Mouse (Mus musculus) midbrain, embryonic 11.5 days (tissue): ENCODE data around the gene Pan2. TPM values are rescaled to one million over a fixed set of nuclear protein-coding genes. Genes with fewer than 3 reads are reported as not detected.
"Not testable (repeated sequence)": the region's sequence is repeated elsewhere in the genome, so short reads cannot be mapped to it uniquely, and the experiment has no call there.

ENCODE experiments used
- ATAC-seq: fragments of 200-750 bp; cut with Nextera tagmentation; 2 replicates; pipeline ENCODE4 v1.8.0; 2017; ENCODE audit warnings: moderate TSS enrichment, moderate library complexity; ENCODE audit not compliant: low FRiP score
- DNase-seq: peaks from one replicate; pipeline ENCODE4 v3.0.0; 2015; ENCODE audit warnings: low spot score; ENCODE audit errors: missing footprints
- H3K27ac ChIP-seq: fragments of 300-500 bp; sonication (generic); 2 replicates; pipeline ENCODE4 v1.5.1; 2014; ENCODE audit warnings: low read depth, low read length
- H3K27me3 ChIP-seq: fragments of 300-500 bp; sonication (generic); 2 replicates; pipeline ENCODE4 v1.6.1; 2014; ENCODE audit warnings: mild to moderate bottlenecking, low read length, moderate library complexity, mixed read lengths; ENCODE audit not compliant: control insufficient read depth, insufficient read depth
- H3K36me3 ChIP-seq: fragments of 300-500 bp; sonication (generic); 2 replicates; pipeline ENCODE4 v1.6.1; 2014; ENCODE audit warnings: mild to moderate bottlenecking, low read length, moderate library complexity, mixed read lengths; ENCODE audit not compliant: control insufficient read depth, insufficient read depth
- H3K4me1 ChIP-seq: fragments of 300-500 bp; sonication (generic); 2 replicates; pipeline ENCODE4 v1.6.1; 2014; ENCODE audit warnings: low read length; ENCODE audit not compliant: control insufficient read depth, insufficient read depth
- H3K4me2 ChIP-seq: fragments of 300-500 bp; sonication (generic); 2 replicates; pipeline ENCODE4 v1.6.1; 2014; ENCODE audit warnings: mild to moderate bottlenecking, moderate library complexity
- H3K4me3 ChIP-seq: fragments of 300-500 bp; sonication (generic); 2 replicates; pipeline ENCODE4 v1.5.1; 2014; ENCODE audit warnings: low read depth, low read length
- H3K9ac ChIP-seq: fragments of 300-500 bp; sonication (generic); 2 replicates; pipeline ENCODE4 v1.6.1; 2014; ENCODE audit warnings: low read length
- H3K9me3 ChIP-seq: fragments of 300-500 bp; sonication (generic); 2 replicates; pipeline ENCODE4 v1.6.1; 2016; ENCODE audit warnings: low read length; ENCODE audit not compliant: control insufficient read depth
- WGBS: fragments of 180-500 bp; shearing (Covaris S2); extraction: QIAGEN DNeasy Blood & Tissue Kit; methylation state at CpG from one replicate; pipeline ENCODE4 v1.1.7; 2014; 5-methylcytosine and 5-hydroxymethylcytosine counted together
- polyA plus RNA-seq: library from polyadenylated mRNA; unstranded; fragments of >200 nt; fragmentation: Nextera tagmentation; extraction: Ambion mirVana; gene quantifications from 2 replicates; pipeline ENCODE4 v1.2.1, GENCODE M21; 2014

The Pan2 gene
- polyA plus RNA-seq, 1 experiment from 2014 or later = 37.5 TPM

DNA sequence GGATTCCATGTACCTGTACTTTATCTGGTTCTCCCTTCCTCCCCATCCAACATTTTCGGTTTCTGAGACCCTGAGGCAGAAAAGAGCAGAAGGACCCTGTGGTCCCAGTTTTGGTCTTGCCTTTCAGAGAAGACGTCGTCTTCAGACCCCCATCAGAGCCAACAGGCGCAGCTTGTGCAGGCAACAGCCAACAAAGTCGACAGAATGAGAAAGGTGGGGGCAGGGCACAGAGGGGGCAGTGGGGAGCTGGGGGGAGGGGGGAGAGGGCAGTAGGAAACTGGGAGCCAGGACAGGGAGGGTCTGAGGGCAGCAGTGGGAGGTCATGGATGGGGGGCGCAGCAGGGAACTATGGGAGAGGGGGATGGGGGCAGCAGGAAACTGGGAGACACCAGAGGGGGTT, 25.0 kb upstream of the Pan2 start:
- 60% methylated on average over 6 of the region's 6 CpGs for WGBS
- Histone ChIP-seq H3K4me2 (no peak overlapping the region), H3K9ac (no peak overlapping the region), H3K27ac (no peak overlapping the region), H3K4me3 (no peak overlapping the region), H3K36me3 (peaks cover 5% of the 10 kb centered on the region; the same call in 1 of the 2 replicates), H3K27me3 (no peaks in the 10 kb centered on the region), H3K4me1 (no peaks in the 10 kb centered on the region), H3K9me3 (no peaks in the 10 kb centered on the region)
- no peak for ATAC-seq
- no peak for DNase-seq

GRCm38 (mm10) chr10:128280943-128281342, 22.2 kb upstream of the Pan2 start:
- WGBS = 87% methylated on average over 6 of the region's 6 CpGs
- H3K4me2 ChIP-seq = no peak overlapping the region
- H3K9ac ChIP-seq = no peak overlapping the region
- DNase-seq (no peak), ATAC-seq (no peak)
- H3K27ac ChIP-seq = no peak overlapping the region
- no peaks in the 10 kb centered on the region for H3K27me3 ChIP-seq
- no peaks in the 10 kb centered on the region for H3K9me3 ChIP-seq
- no peak overlapping the region for H3K4me3 ChIP-seq
- peaks cover 11% of the 10 kb centered on the region; the same call in 1 of the 2 replicates for H3K36me3 ChIP-seq
- no peaks in the 10 kb centered on the region for H3K4me1 ChIP-seq

GRCm38 (mm10) chr10:128281682-128282081, 21.5 kb upstream of the Pan2 start:
- 92% methylated on average over 14 of the region's 14 CpGs for WGBS

DNA sequence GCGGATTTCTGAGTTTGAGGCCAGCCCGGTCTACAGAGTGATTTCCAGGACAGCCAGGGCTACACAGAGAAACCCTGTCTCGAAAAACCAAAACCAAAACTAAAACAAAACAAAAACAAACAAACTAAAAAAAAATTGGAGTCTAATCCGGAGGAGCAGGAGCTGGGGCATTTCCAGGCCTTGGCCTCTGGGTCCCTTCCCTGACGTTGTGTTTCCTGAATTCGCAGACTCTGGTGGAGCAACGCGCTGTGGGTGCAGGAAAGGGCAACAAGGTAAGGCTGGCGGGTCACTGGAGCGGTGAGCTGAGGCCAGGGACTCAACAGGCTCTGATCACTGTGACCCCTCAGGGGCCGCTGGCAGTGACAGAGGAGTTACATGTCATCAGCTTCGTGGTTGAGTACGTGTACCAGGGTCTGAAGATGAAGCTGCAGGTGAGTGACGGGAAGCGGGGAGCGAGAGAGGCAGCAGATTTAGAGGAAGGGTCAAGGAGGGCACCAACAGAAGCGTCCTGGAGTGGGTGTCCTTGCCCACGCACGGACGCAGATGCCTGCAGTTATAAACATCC, 20.2 kb upstream of the Pan2 start:
- 94% methylated on average over 20 of the region's 20 CpGs for WGBS
- DNase-seq = no peak
- H3K27me3 ChIP-seq = no peaks in the 10 kb centered on the region
- no peak overlapping the region for H3K9ac ChIP-seq
- no peaks in the 10 kb centered on the region for H3K9me3 ChIP-seq
- H3K4me3 ChIP-seq = no peak overlapping the region
- H3K27ac ChIP-seq = no peak overlapping the region
- no peaks in the 10 kb centered on the region for H3K4me1 ChIP-seq
- H3K4me2 ChIP-seq = no peak overlapping the region
- ATAC-seq = no peak
- peaks cover 14% of the 10 kb centered on the region; the same call in 1 of the 2 replicates for H3K36me3 ChIP-seq

More at GRCm38 (mm10) chr10:128281682-128282081, 21.5 kb upstream of the Pan2 start:
- Histone ChIP-seq H3K4me2 (no peak overlapping the region), H3K27ac (no peak overlapping the region), H3K9ac (no peak overlapping the region), H3K9me3 (no peaks in the 10 kb centered on the region), H3K36me3 (peaks cover 14% of the 10 kb centered on the region; the same call in 1 of the 2 replicates), H3K4me1 (no peaks in the 10 kb centered on the region), H3K27me3 (no peaks in the 10 kb centered on the region), H3K4me3 (no peak overlapping the region)
- DNase-seq (no peak), ATAC-seq (no peak)

DNA sequence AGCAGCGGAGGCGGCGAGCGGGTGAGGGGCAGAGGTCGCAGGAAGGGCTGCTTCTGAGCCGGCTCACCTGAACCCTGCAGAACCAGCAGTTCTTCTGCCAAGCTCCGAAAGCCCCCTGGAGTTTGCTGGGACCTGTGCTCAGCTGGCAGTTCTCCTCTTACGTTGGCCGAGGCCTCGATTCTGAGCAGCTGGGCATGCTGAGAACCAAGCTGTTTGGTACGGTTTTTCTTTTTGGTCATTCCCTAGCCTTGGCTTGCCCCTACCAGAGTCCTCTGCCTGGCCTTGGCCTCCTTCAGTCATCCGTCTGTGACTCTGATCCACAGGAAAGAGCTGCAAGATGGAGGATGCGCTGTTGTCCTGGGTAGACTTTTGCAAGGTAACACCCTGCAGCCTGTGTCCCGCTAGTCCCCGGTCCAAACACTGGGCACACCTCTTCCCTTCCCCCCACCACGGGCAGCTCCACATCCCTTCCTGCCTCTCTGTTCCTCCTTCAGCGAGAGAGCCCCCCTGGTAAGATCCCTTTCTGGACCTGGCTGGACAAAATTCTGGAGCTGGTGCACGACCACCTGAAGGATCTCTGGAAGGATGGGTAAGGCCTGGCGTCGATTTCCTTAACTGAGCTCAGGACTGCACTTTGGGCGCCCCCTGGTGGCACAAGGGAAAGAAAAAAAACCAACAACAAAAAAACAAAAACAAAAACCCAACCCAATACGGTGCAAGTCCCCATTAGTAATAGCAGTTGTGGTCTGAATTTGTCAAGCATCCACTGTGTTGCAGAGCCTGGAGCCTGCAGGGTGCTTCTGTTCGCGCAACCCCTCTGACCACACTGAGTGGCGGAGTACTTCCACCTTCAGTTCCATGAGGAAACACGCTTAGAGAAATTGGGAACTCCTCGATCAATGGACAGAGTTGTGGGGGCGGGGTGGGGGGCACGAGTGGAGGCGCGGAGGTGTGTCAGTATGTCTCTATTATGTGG, 19.2 kb upstream of the Pan2 start:
- peaks cover 11% of the 10 kb centered on the region; the same call in 1 of the 2 replicates for H3K36me3 ChIP-seq

GRCm38 (mm10) chr10:128290594-128290993, 12.5 kb upstream of the Pan2 start:
- 58% methylated on average over 1 of the region's 1 CpGs for WGBS
- not testable (repeated sequence) for H3K9me3 ChIP-seq, H3K4me2 ChIP-seq, H3K27ac ChIP-seq, H3K4me3 ChIP-seq, H3K27me3 ChIP-seq, H3K9ac ChIP-seq, ATAC-seq, DNase-seq, H3K36me3 ChIP-seq, H3K4me1 ChIP-seq

More for the DNA sequence above, 19.2 kb upstream of the Pan2 start:
- 66% methylated on average over 31 of the region's 31 CpGs for WGBS
- H3K4me2 ChIP-seq = no peak overlapping the region
- peak; percentile 35; the same call in 1 of the 2 replicates for ATAC-seq
- no peaks in the 10 kb centered on the region for H3K27me3 ChIP-seq
- peak; percentile 96 for DNase-seq
- peak overlapping the region; percentile 12; the same call in 1 of the 2 replicates for H3K9ac ChIP-seq
- H3K9me3 ChIP-seq = no peaks in the 10 kb centered on the region
- H3K27ac ChIP-seq = no peak overlapping the region
- no peak overlapping the region for H3K4me3 ChIP-seq
- no peaks in the 10 kb centered on the region for H3K4me1 ChIP-seq

DNA sequence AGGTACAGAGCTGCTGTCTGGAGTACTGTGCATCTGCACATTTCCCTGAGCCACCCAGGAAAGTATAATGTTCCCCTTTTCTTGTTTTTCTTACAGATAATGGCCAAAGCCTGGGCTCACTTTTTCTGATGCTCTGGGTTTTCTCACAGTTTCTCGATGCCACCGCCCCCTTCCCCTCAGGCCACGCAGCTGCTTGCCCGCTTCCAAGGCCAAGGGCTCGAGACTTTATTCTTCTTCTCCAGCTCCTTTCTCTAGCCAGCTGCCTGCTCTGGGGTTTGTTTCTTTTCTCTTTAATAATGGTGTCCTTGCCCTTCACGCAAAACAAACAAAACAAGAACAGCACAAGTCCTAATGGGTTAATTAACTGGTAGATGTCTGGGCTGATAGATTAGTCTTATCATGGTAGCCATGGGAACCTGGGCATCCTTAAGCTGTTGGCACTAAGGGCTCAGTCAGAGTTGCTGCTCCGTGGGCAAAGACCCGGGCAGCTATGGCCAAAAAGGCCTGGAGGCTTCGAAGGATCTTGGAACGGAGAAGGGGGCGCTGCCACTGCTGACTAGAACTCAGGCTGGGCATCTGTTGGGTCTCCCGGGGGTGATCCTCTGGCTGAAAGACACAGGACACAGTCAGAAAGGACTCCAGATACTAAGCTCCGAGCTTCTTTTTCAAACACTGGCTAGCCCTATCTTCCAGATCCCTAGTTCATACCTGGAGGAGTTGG, 6.6 kb upstream of the Pan2 start:
- Histone ChIP-seq H3K4me1 (no peaks in the 10 kb centered on the region), H3K4me3 (no peak overlapping the region), H3K36me3 (no peaks in the 10 kb centered on the region), H3K27ac (no peak overlapping the region), H3K9me3 (no peaks in the 10 kb centered on the region), H3K9ac (no peak overlapping the region), H3K27me3 (no peaks in the 10 kb centered on the region), H3K4me2 (no peak overlapping the region)
- WGBS = 82% methylated on average over 13 of the region's 13 CpGs
- ATAC-seq (no peak), DNase-seq (no peak)

GRCm38 (mm10) chr10:128297221-128297620, 5.9 kb upstream of the Pan2 start:
- H3K27me3 ChIP-seq = no peaks in the 10 kb centered on the region
- WGBS = 93% methylated on average over 4 of the region's 4 CpGs
- H3K9ac ChIP-seq = no peak overlapping the region
- peaks cover 1% of the 10 kb centered on the region for H3K4me1 ChIP-seq
- no peak for ATAC-seq
- DNase-seq = no peak
- no peaks in the 10 kb centered on the region for H3K9me3 ChIP-seq
- H3K4me2 ChIP-seq = no peak overlapping the region
- no peaks in the 10 kb centered on the region for H3K36me3 ChIP-seq
- no peak overlapping the region for H3K27ac ChIP-seq
- no peak overlapping the region for H3K4me3 ChIP-seq
